ENCODE assay signal across 10 mouse cellular contexts in the genomic region with DNA sequence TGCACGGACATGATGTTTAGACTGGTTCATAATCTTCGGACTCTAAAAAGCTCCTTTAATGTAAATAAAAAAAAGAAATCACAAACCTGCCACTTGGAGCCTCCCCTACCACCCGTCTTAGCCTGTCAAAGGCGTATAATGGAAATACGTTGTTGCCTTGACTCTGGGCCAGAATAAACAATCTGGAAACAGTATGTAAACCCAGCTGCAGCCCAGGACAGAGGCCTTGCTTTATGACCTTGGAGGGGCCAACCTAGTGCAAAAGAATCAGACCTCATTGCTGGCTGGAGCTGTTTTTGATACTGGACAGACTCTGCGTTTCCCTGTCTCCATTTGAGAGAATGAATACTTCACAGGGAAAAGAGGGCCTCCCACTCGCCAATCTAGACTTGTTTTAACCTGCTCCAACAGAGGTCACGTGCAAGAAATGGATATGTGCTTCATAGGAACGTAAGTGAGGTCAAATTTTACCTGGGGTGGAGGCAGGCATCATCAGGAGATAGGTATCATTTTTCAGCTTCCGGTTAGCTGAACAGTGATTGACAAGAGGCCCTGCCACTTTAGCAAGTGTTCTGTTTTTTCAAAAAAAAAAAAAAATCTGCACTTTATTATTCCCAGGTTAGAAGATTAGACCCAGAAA.
DNase-seq lines count a peak whose midpoint lies in the region; ATAC-seq lines count a peak whose summit lies in the region.
"Had no signal": no experiment of that assay in that cellular context is flagged by ENCODE, and none has a peak within 500 bp of the region (broad histone marks: within the 10 kb centered on the region; RNA-seq: fewer than 3 reads in every experiment).

No protein-coding gene starts in this region.

- WGBS in heart, embryonic 12.5 days = 37% methylated on average over 10 of the region's 10 CpGs
- WGBS in large intestine, adult 2 months = 20% methylated on average over 10 of the region's 10 CpGs

- no peak for DNase-seq in heart, postnatal 4 days
- peak; percentile 36 for DNase-seq in ovary, adult 18-20 months (ENCODE audit: low spot score)
- DNase-seq in ovary, postnatal 10 days (ENCODE audit: low spot score) = no peak
- DNase-seq in large intestine, adult 2 months (ENCODE audit: low read depth, low spot score) = peak; percentile 31
- peak; percentile 33 for DNase-seq in thymus, postnatal 25 days
- no peak for DNase-seq in spleen, postnatal 4 days (ENCODE audit: low spot score in 2 of 2)
- DNase-seq in cerebellum, postnatal 10 days = no peak
- DNase-seq: retina, postnatal 1 day had no signal

- H3K4me1 ChIP-seq in heart, embryonic 12.5 days (replicated peaks) = peaks cover 26% of the 10 kb centered on the region

- no peak overlapping the region for H3K4me3 ChIP-seq in heart, embryonic 12.5 days

- ATAC-seq in heart, embryonic 12.5 days (ENCODE audit: insufficient number of reproducible peaks, low FRiP score) = peak; percentile 51; the same call in 1 of the 2 replicates

- H3K9ac ChIP-seq in heart, embryonic 12.5 days = no peak overlapping the region

- H3K4me2 ChIP-seq in heart, embryonic 12.5 days = no peak overlapping the region

- no peaks in the 10 kb centered on the region for H3K36me3 ChIP-seq in heart, embryonic 12.5 days

- no peaks in the 10 kb centered on the region for H3K27me3 ChIP-seq in heart, embryonic 12.5 days (replicated peaks)

- H3K9me3 ChIP-seq in heart, embryonic 12.5 days (replicated peaks) = no peaks in the 10 kb centered on the region
- H3K9me3 ChIP-seq: megakaryocyte, embryonic 14.5 days had no signal

- peak overlapping the region; percentile 62 for H3K27ac ChIP-seq in heart, embryonic 12.5 days (ENCODE audit: poor library complexity, severe bottlenecking)

Comparison
In these comparisons a context has a peak if more than half of its experiments do, and no peak if none do; other contexts are left out.
1. DNase-seq: peak in ovary, adult 18-20 months (single experiment), large intestine, adult 2 months (single experiment) and thymus, postnatal 25 days (single experiment); none in heart, postnatal 4 days (single experiment), ovary, postnatal 10 days (single experiment), spleen, postnatal 4 days (0 of 2) and cerebellum, postnatal 10 days (0 of 2).